Mouse (Mus musculus) left cerebral cortex, adult 2 months (tissue): ENCODE results near the gene Vamp9. TPM values are rescaled to one million over a fixed set of nuclear protein-coding genes. Genes with fewer than 3 reads are reported as not detected.

Experiments
- DNase-seq, 2 experiments: peaks; one replicate each; pipeline ENCODE4 v3.0.0; 2021 to 2022; ENCODE audit warnings: low spot score in 2 of 2, mixed read lengths in 1 of 2; ENCODE audit errors: extremely low spot score in 1 of 2
- H3K27ac ChIP-seq: fragments of 200-600 bp; 2 replicates; pipeline ENCODE4 v1.8.1; 2022
- H3K4me3 ChIP-seq: fragments of 200-600 bp; 2 replicates; pipeline ENCODE4 v1.8.1; 2022
- CTCF ChIP-seq: fragments of 200-600 bp; IDR thresholded peaks from 2 replicates; pipeline ENCODE4 v1.8.1; 2022; ENCODE audit warnings: antibody characterized with exemption, mild to moderate bottlenecking, moderate library complexity
- intact Hi-C: fragments of 180-260 bp; cut with DNase I; formaldehyde crosslinking; loops from one replicate; pipeline ENCODE4 v1.15.1; 2025
- total RNA-seq, 2 experiments: library from RNA; stranded (reverse); gene quantifications; 2 replicates each; pipeline ENCODE4 v1.2.3; 2021

Gene Vamp9
- total RNA-seq, 2 experiments from 2014 or later = 0.77 to 1.2 TPM

GRCm38 (mm10) chr5:99953883-99954282, 47.8 kb downstream of the Vamp9 start:
- H3K27ac ChIP-seq = no peak overlapping the region
- intact Hi-C loops = no loop called here

DNA sequence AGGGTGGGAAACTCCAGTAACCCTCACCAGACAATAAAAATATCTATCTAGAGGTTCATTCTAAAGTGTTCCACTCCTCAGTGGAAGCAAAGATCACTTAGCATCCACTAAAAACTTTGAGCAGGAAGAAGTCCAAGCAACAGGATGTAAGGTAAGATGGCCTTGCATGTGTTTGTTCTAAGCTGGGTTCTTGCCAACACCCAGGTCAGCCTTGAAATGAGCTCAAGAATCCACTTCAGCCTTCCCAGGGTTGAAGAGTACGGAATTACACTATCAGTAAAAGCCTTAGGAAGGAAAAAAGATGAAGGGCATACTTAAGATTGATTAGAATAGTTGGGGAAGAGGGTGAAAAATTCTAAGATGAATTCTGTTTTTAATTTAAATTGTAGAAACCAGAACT, 52.6 kb downstream of the Vamp9 start:
- Histone ChIP-seq H3K4me3 (no peak overlapping the region), H3K27ac (no peak overlapping the region)
- intact Hi-C loops = no loop called here
- DNase-seq = peak in 1 of 2 experiments; percentile 2
- no peak for TF ChIP-seq CTCF

More at GRCm38 (mm10) chr5:99953883-99954282, 47.8 kb downstream of the Vamp9 start:
- no peak for TF ChIP-seq CTCF
- no peak for DNase-seq
- no peak overlapping the region for H3K4me3 ChIP-seq

- DNase-seq = peak in 1 of 2 experiments; percentile 4
- TF ChIP-seq CTCF = no peak
- no peak overlapping the region for H3K27ac ChIP-seq
- no peak overlapping the region for H3K4me3 ChIP-seq
- intact Hi-C loops = no loop called here
Observed at GRCm38 (mm10) chr5:99959236-99959936, 53.3 kb downstream of the Vamp9 start.

DNA sequence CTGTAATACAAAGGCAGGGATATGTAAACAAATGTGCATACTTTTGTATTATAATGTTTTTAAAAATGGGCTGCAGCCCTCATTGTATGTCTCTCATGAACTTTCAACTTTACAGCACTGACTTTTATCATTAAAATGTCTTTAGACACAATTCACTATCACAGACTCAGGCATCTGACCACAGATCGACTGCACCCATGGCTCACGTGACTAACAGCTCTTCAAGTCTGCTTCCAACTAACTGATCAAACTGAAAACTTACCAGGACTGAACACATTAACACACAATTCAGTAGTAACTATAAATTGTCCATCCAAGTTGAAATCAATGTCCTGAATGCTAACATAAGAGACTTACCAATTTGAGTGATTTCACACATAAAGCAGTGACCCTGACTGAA, 53.9 kb downstream of the Vamp9 start:
- intact Hi-C loops = no loop called here
- DNase-seq = no peak
- H3K27ac ChIP-seq = no peak overlapping the region
- H3K4me3 ChIP-seq = no peak overlapping the region
- TF ChIP-seq CTCF = no peak

GRCm38 (mm10) chr5:99973941-99974340, 67.9 kb downstream of the Vamp9 start:
- H3K4me3 ChIP-seq = no peak overlapping the region
- TF ChIP-seq CTCF = no peak
- H3K27ac ChIP-seq = no peak overlapping the region
- intact Hi-C loops = no loop called here
- no peak for DNase-seq

DNA sequence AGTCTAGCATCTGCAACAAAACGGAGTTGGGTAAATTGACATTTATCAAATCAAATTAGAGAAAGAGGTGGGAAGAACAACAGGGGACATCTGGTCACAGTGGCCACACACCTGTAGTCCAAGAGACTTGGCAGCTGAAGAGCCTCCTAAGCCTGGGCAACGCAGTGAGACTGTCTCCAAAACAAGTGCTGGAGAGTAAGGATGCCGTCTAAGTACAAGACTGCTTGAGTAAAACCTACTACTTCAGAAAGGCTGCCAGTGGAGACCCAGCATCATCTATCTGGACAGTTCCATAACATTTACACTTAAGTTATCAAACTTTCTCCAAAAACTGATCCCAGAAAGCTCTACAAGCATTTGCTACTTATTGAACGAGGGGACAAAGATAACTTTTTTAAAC, 69.0 kb downstream of the Vamp9 start:
- Histone ChIP-seq H3K27ac (no peak overlapping the region), H3K4me3 (no peak overlapping the region)
- no peak for TF ChIP-seq CTCF
- no peak for DNase-seq
- intact Hi-C loops = loop anchor here (5.0 kb wide), 2 partner anchors 68 to 442 kb away; partner anchors contain the start of genes Sec31a and Vamp9

- no peak for TF ChIP-seq CTCF
- Histone ChIP-seq H3K4me3 (peak overlapping the region; percentile 76; the same call in 1 of the 2 replicates), H3K27ac (no peak overlapping the region)
- DNase-seq = no peak
- intact Hi-C loops = loop anchor here (5.0 kb wide), 2 partner anchors 68 to 442 kb away; partner anchors contain the start of genes Sec31a and Vamp9
Observed at GRCm38 (mm10) chr5:99975776-99976175, 69.7 kb downstream of the Vamp9 start.

GRCm38 (mm10) chr5:99976334-99976955, 70.4 kb downstream of the Vamp9 start:
- Histone ChIP-seq H3K4me3 (peak overlapping the region; percentile 76), H3K27ac (no peak overlapping the region)
- DNase-seq = no peak
- intact Hi-C loops = loop anchor here (5.0 kb wide), 2 partner anchors 69 to 441 kb away; partner anchors contain the start of genes Sec31a and Vamp9
- TF ChIP-seq CTCF = no peak

GRCm38 (mm10) chr5:99977516-99978301, 71.7 kb downstream of the Vamp9 start:
- intact Hi-C loops = loop anchor here (5.0 kb wide), 2 partner anchors 70 to 440 kb away; partner anchors contain the start of genes Sec31a and Vamp9
- H3K27ac ChIP-seq = peak overlapping the region; percentile 95

DNA sequence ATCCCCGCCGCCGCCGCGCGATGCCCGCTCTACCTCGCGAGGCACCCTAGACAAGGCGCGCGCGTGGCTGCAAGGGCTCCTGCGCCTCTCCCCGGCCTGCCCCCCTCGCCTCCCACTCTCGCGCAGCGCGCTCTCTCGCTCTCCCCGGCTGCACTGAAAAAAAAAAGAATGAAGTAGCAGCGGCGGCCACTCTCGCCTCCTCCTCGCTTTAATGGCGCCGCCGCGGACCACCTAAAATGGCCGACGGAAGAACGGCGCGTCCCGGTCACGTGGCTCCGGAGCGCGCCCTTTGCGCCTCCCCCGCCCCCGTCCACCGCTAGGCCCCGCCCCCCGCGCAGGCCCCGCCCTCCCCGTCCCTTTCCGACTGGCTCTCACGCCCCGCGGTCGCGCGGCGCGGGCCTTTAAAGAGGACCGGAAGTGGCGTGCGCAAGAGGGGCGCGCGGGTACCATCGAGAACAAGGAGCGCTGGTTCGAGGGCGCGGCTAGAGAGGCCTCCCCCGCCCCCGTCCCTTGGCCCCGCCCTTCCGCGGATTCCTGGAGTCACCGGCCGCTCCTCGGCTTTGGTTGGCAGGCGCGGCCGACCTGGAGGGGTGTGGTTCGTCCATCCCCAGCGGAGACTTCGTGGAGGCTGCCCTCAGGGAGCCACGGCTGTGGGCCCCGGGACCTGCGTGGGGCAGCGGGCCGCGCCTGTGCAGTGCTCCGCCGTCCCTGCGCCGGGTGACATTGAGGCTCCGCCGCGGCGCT, 72.8 kb downstream of the Vamp9 start, which contains the start of the genes Hnrnpd and 4930524J08Rik:
Hnrnpd (minus strand) TSS at position 240 of the 744 bp plus-strand sequence.
4930524J08Rik (plus strand) TSS at position 363 of the 744 bp plus-strand sequence.
- TF ChIP-seq CTCF = no peak
- Histone ChIP-seq H3K27ac (peak within 1 kb of the TSS; percentile 95), H3K4me3 (peak within 1 kb of the TSS; percentile 76)
- intact Hi-C loops = loop anchor here (1.0 to 5.0 kb wide), 3 partner anchors 60 to 438 kb away; partner anchors contain the start of genes Enoph1, Hnrnpdl, Sec31a and Vamp9
- peak; percentile 88 to 95 for DNase-seq

More at GRCm38 (mm10) chr5:99977516-99978301, 71.7 kb downstream of the Vamp9 start:
- no peak for TF ChIP-seq CTCF
- DNase-seq = peak; percentile 63 to 77
- peak overlapping the region; percentile 76 for H3K4me3 ChIP-seq
